Mouse (Mus musculus) forebrain, embryonic 15.5 days (tissue): ENCODE measurements at regions not wholly inside any gene's neighbourhood (a gene's known extent, or its start where the extent isn't known, plus 50 kb on each side); places are given as distances from the start of the nearest gene placed in this dataset.

Source experiments
- ATAC-seq: fragments of 200-750 bp; cut with Nextera tagmentation; replicated peaks from 2 replicates; pipeline ENCODE4 v1.8.0; 2017; ENCODE audit warnings: mild to moderate bottlenecking, moderate TSS enrichment, moderate library complexity
- H3K27ac ChIP-seq: fragments of 300-500 bp; sonication (generic); replicated peaks from 2 replicates; pipeline ENCODE4 v1.5.1; 2015; ENCODE audit warnings: mild to moderate bottlenecking, inconsistent platforms
- H3K27me3 ChIP-seq: fragments of 300-500 bp; sonication (generic); 2 replicates; pipeline ENCODE4 v1.6.1; 2015; ENCODE audit warnings: inconsistent platforms
- H3K36me3 ChIP-seq: fragments of 300-500 bp; sonication (generic); 2 replicates; pipeline ENCODE4 v1.6.1; 2015; ENCODE audit warnings: mild to moderate bottlenecking, inconsistent platforms
- H3K4me1 ChIP-seq: fragments of 300-500 bp; sonication (generic); 2 replicates; pipeline ENCODE4 v1.6.1; 2015; ENCODE audit warnings: inconsistent platforms
- H3K4me2 ChIP-seq: fragments of 300-500 bp; sonication (generic); replicated peaks from 2 replicates; pipeline ENCODE4 v1.6.1; 2015; ENCODE audit warnings: mild to moderate bottlenecking, inconsistent platforms
- H3K4me3 ChIP-seq: fragments of 300-500 bp; sonication (generic); 2 replicates; pipeline ENCODE4 v1.5.1; 2015; ENCODE audit warnings: mild to moderate bottlenecking, inconsistent platforms
- H3K9ac ChIP-seq: fragments of 300-500 bp; sonication (generic); replicated peaks from 2 replicates; pipeline ENCODE4 v1.6.1; 2015; ENCODE audit warnings: mild to moderate bottlenecking, inconsistent platforms
- H3K9me3 ChIP-seq: fragments of 300-500 bp; sonication (generic); 2 replicates; pipeline ENCODE4 v1.6.1; 2016; ENCODE audit warnings: inconsistent platforms
- WGBS: fragments of 180-500 bp; shearing (Covaris S2); methylation state at CpG from one replicate; pipeline ENCODE4 v1.1.7; 2015; ENCODE audit warnings: mixed read lengths; 5-methylcytosine and 5-hydroxymethylcytosine counted together

DNA sequence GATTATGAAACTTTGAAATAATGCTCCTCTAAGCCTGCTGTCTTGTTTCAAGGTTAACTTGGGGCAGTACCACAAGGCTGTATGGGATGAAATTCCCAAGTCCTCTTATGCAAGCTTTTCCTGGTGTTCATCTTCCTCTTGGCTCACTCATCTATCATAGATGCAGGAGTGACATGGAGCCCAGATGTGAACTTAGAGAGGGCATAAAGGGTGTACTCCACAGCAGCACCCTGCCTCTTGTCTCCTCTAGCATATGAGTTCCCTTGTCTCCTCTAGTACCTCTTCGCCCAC is 53.3 kb upstream of the Igf1 start:
- Histone ChIP-seq H3K9ac (no peak overlapping the region), H3K9me3 (no peaks in the 10 kb centered on the region), H3K4me3 (no peak overlapping the region), H3K27me3 (no peaks in the 10 kb centered on the region), H3K36me3 (no peaks in the 10 kb centered on the region), H3K27ac (no peak overlapping the region), H3K4me1 (no peaks in the 10 kb centered on the region), H3K4me2 (no peak overlapping the region)
- ATAC-seq, result no peak
- 100% methylated on average over 1 of the region's 1 CpGs for WGBS
